8 mouse cellular contexts compared by ENCODE assay signal in genomic region chr4:64832882-64833281, GRCm38 (mm10).
DNase-seq lines count a peak whose midpoint lies in the region; ATAC-seq lines count a peak whose summit lies in the region.

No protein-coding gene starts in this region.

- no peak for ATAC-seq in erythroblast, adult 5-6 weeks (replicated peaks; ENCODE audit: low FRiP score, poor library complexity, severe bottlenecking)

- peak; percentile 15 to 21 for DNase-seq in cerebellum, adult 18-20 months
- no peak for DNase-seq in cerebellum, postnatal 4 days (ENCODE audit: low spot score in 2 of 2)
- peak; percentile 5 for DNase-seq in left cerebral cortex, adult 11 months (ENCODE audit: low spot score)
- DNase-seq in left cerebral cortex, adult 8-10 months (ENCODE audit: low spot score in 2 of 2): no peak
- DNase-seq in brain, adult 2 months (ENCODE audit: low read depth, low spot score): peak; percentile 52
- peak; percentile 40 to 47 for DNase-seq in kidney, postnatal 36 days
- DNase-seq in urinary bladder, postnatal 4 days (ENCODE audit: low spot score in 2 of 2): no peak

Comparison
In these comparisons a context has a peak if more than half of its experiments do, and no peak if none do; other contexts are left out.
1. DNase-seq: peak in cerebellum, adult 18-20 months (2 of 2), left cerebral cortex, adult 11 months (single experiment), brain, adult 2 months (single experiment) and kidney, postnatal 36 days (2 of 2); none in cerebellum, postnatal 4 days (0 of 2), left cerebral cortex, adult 8-10 months (0 of 2) and urinary bladder, postnatal 4 days (0 of 2).